In the genomic region with DNA sequence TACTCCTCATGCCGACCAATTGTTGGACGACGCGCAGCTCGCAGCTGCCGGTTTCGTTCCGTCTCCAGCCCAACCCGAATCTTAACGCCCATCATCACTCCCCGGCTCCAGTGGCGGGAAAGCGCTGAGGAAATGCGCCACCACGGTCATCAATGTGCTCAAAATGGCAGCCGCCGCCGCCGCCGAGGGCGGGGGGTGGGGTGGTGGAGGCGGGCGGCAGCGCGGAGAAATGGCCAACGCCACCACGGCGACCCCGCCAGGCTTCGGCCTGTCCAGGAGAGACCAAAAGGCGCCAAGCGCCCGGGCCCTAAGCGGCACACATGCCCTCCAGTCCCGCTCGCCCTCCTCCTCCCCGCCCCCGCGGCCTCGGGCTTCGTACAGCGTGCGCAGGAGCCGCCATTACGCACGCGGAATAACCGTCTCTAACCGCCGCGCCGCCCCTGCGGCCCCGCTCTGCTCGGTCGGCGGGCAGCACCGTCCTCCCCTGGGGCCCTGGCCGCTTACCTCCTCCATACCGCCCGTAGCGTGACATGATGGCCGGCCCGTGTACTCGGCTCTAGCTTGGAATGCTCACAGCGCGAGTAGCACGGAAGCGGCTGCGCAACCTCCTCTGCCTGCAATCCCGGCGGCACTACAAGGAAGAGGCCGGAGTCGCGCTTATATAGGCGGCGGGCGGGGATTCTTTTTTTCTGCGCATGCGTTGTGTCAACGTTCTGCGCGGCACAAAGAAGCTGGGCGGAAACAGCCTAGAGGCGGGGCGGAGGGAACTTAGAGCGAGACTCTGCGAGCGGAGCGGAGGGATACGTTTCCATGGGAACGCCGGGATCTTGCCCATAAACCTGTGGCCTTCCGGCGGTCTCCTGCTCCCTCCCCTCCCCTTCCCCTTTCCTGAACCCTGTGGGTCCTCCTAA, we compare ENCODE assay signal across 8 mouse cellular contexts. TPM values are rescaled to one million over a fixed set of nuclear protein-coding genes. Genes with fewer than 3 reads are reported as not detected.
DNase-seq lines count a peak whose midpoint lies in the region; ATAC-seq and TF ChIP-seq lines count a peak whose summit lies in the region.

TSS of gene Srsf7 (minus strand) at position 637 of the 911 bp plus-strand sequence.
TSS of gene Ttc39d (plus strand) at position 790 of the 911 bp plus-strand sequence.

- peaks cover 42% of the 10 kb centered on the region for H3K79me2 ChIP-seq in CH12.LX (replicated peaks; ENCODE audit: control insufficient read depth, extremely low read depth, insufficient read depth, poor library complexity, severe bottlenecking)

- dilution Hi-C loops in CH12.LX (cut with MboI; ENCODE audit: extremely low pct_ligation_motif_present, extremely low pct_unique_long_range_greater_than_20kb, low sequenced_read_pairs) = no loop called here

- TF ChIP-seq EP300 in CH12.LX (IDR thresholded peaks at IDR 0.05; ENCODE audit: low read length) = no peak

- peak within 1 kb of the TSS; percentile 93 for H3K9ac ChIP-seq in CH12.LX (ENCODE audit: insufficient read depth, low read depth)
- peak within 1 kb of the TSS; percentile 98 for H3K9ac ChIP-seq in forebrain, embryonic 11.5 days (ENCODE audit: low read length)
- H3K9ac ChIP-seq in heart, embryonic 16.5 days (ENCODE audit: low read length) = peak within 1 kb of the TSS; percentile 99
- peak within 1 kb of the TSS; percentile 93 for H3K9ac ChIP-seq in liver, embryonic 15.5 days
- H3K9ac ChIP-seq in neural tube, embryonic 12.5 days = peak within 1 kb of the TSS; percentile 91

- H3K4me3 ChIP-seq in CH12.LX (replicated peaks in 1 of 3; ENCODE audit: low read depth in 2 of 3, low read length in 2 of 3, poor library complexity in 1 of 3) = peak within 1 kb of the TSS; percentile 89 to 97 (median 96)
- H3K4me3 ChIP-seq in forebrain, embryonic 11.5 days (ENCODE audit: low read depth, low read length) = peak within 1 kb of the TSS; percentile 98
- peak within 1 kb of the TSS; percentile 84 for H3K4me3 ChIP-seq in heart, embryonic 16.5 days (ENCODE audit: low read length)
- peak within 1 kb of the TSS; percentile 97 for H3K4me3 ChIP-seq in liver, embryonic 15.5 days (replicated peaks)
- H3K4me3 ChIP-seq in neural tube, embryonic 12.5 days = peak within 1 kb of the TSS; percentile 81

- TF ChIP-seq RAD21 in CH12.LX (IDR thresholded peaks at IDR 0.05; ENCODE audit: low read depth, low read length) = no peak

- peak within 1 kb of the TSS; percentile 80 for H3K4me2 ChIP-seq in CH12.LX (ENCODE audit: insufficient read depth, low read depth, poor library complexity, severe bottlenecking)
- H3K4me2 ChIP-seq in forebrain, embryonic 11.5 days (ENCODE audit: low read depth, low read length, severe bottlenecking) = peak within 1 kb of the TSS; percentile 88
- H3K4me2 ChIP-seq in heart, embryonic 16.5 days (ENCODE audit: low read depth, low read length) = peak within 1 kb of the TSS; percentile 89
- H3K4me2 ChIP-seq in liver, embryonic 15.5 days = peak within 1 kb of the TSS; percentile 82
- peak within 1 kb of the TSS; percentile 92 for H3K4me2 ChIP-seq in neural tube, embryonic 12.5 days (replicated peaks)

- TF ChIP-seq CTCF in CH12.LX (conservative IDR thresholded peaks at IDR 0.05 in 1 of 2, IDR thresholded peaks at IDR 0.05 in 1 of 2; ENCODE audit: low read depth in 2 of 2, low read length in 2 of 2) = no peak

- DNase-seq in CH12.LX (ENCODE audit: extremely low read depth) = peak; percentile 98
- DNase-seq in c-Kit-positive CD71-positive TER-119-negative erythroid progenitor cells, embryonic 14.5 days (ENCODE audit: low read depth) = peak; percentile 96
- DNase-seq in forebrain, embryonic 11.5 days (ENCODE audit: low spot score) = peak; percentile 99
- peak; percentile 98 to 99 for DNase-seq in kidney, postnatal 36 days
- DNase-seq in telencephalon, adult 2 months (ENCODE audit: low read depth, low spot score) = peak; percentile 99

- in situ Hi-C loops in CH12.LX (cut with MboI; ENCODE audit: low pct_ligation_motif_present, low pct_unique_long_range_greater_than_20kb, low sequenced_read_pairs) = no loop called here

- no peaks in the 10 kb centered on the region for H3K27me3 ChIP-seq in CH12.LX (replicated peaks)
- H3K27me3 ChIP-seq in forebrain, embryonic 11.5 days (ENCODE audit: control insufficient read depth, insufficient read depth, low read length) = no peaks in the 10 kb centered on the region
- no peaks in the 10 kb centered on the region for H3K27me3 ChIP-seq in heart, embryonic 16.5 days (ENCODE audit: control insufficient read depth, insufficient read depth, low read length)
- H3K27me3 ChIP-seq in liver, embryonic 15.5 days = no peaks in the 10 kb centered on the region
- H3K27me3 ChIP-seq in neural tube, embryonic 12.5 days (replicated peaks) = no peaks in the 10 kb centered on the region

- H3K4me1 ChIP-seq in CH12.LX (ENCODE audit: control insufficient read depth in 1 of 2, insufficient read depth in 2 of 2) = peaks cover 3 to 28% of the 10 kb centered on the region in 2 experiments; a peak in 3 of 4 replicates
- H3K4me1 ChIP-seq in forebrain, embryonic 11.5 days (replicated peaks; ENCODE audit: control insufficient read depth, insufficient read depth, low read length) = peaks cover 4% of the 10 kb centered on the region; the same call in 1 of the 2 replicates
- peaks cover 10% of the 10 kb centered on the region for H3K4me1 ChIP-seq in heart, embryonic 16.5 days (ENCODE audit: control insufficient read depth, insufficient read depth, low read length)
- peaks cover 21% of the 10 kb centered on the region for H3K4me1 ChIP-seq in liver, embryonic 15.5 days (replicated peaks)
- H3K4me1 ChIP-seq in neural tube, embryonic 12.5 days = peaks cover 11% of the 10 kb centered on the region

- H3K36me3 ChIP-seq in CH12.LX (replicated peaks in 1 of 2; ENCODE audit: control insufficient read depth in 1 of 2, insufficient read depth in 1 of 2, low read length in 1 of 2) = peaks cover 23 to 36% of the 10 kb centered on the region in 2 experiments
- peaks cover 11% of the 10 kb centered on the region; the same call in 1 of the 2 replicates for H3K36me3 ChIP-seq in forebrain, embryonic 11.5 days (ENCODE audit: control insufficient read depth, insufficient read depth, low read length)
- peaks cover 24% of the 10 kb centered on the region for H3K36me3 ChIP-seq in heart, embryonic 16.5 days (ENCODE audit: control insufficient read depth, insufficient read depth)
- H3K36me3 ChIP-seq in liver, embryonic 15.5 days (replicated peaks) = peaks cover 33% of the 10 kb centered on the region
- peaks cover 30% of the 10 kb centered on the region for H3K36me3 ChIP-seq in neural tube, embryonic 12.5 days

- under 1% methylated on average over 85 of the region's 95 CpGs for WGBS in forebrain, embryonic 11.5 days
- WGBS in heart, embryonic 16.5 days = under 1% methylated on average over 91 of the region's 95 CpGs
- WGBS in liver, embryonic 15.5 days (ENCODE audit: insufficient replicate concordance) = under 1% methylated on average over 90 of the region's 95 CpGs
- WGBS in neural tube, embryonic 12.5 days = under 1% methylated on average over 92 of the region's 95 CpGs

- peak; percentile 100 for TF ChIP-seq POLR2A in CH12.LX (IDR thresholded peaks at IDR 0.05; ENCODE audit: low read depth, low read length)

- H3K9me3 ChIP-seq in CH12.LX (replicated peaks; ENCODE audit: low read length) = no peaks in the 10 kb centered on the region
- no peaks in the 10 kb centered on the region for H3K9me3 ChIP-seq in forebrain, embryonic 11.5 days (ENCODE audit: control insufficient read depth, low read length)
- no peaks in the 10 kb centered on the region for H3K9me3 ChIP-seq in heart, embryonic 16.5 days (replicated peaks; ENCODE audit: control insufficient read depth, low read length)
- H3K9me3 ChIP-seq in liver, embryonic 15.5 days (replicated peaks) = no peaks in the 10 kb centered on the region
- no peaks in the 10 kb centered on the region for H3K9me3 ChIP-seq in neural tube, embryonic 12.5 days

- ATAC-seq in forebrain, embryonic 11.5 days (replicated peaks; ENCODE audit: low FRiP score) = peak; percentile 92
- ATAC-seq in heart, embryonic 16.5 days (replicated peaks; ENCODE audit: extremely low read depth, insufficient read depth, low FRiP score) = peak; percentile 94
- peak; percentile 88 for ATAC-seq in liver, embryonic 15.5 days (ENCODE audit: insufficient read depth)
- ATAC-seq in neural tube, embryonic 12.5 days (ENCODE audit: low FRiP score, low read depth) = peak; percentile 93

- peak within 1 kb of the TSS; percentile 95 for H3K27ac ChIP-seq in CH12.LX (ENCODE audit: insufficient read depth, low read depth)
- peak within 1 kb of the TSS; percentile 98 for H3K27ac ChIP-seq in forebrain, embryonic 11.5 days (ENCODE audit: low read depth, low read length)
- H3K27ac ChIP-seq in heart, embryonic 16.5 days (ENCODE audit: low read length) = peak within 1 kb of the TSS; percentile 99
- peak within 1 kb of the TSS; percentile 97 for H3K27ac ChIP-seq in liver, embryonic 15.5 days (replicated peaks)
- peak within 1 kb of the TSS; percentile 94 for H3K27ac ChIP-seq in neural tube, embryonic 12.5 days

TF ChIP-seq in CH12.LX, 34 proteins besides CTCF, POLR2A, EP300 and RAD21:
- TF ChIP-seq UBTF (IDR thresholded peaks at IDR 0.05; ENCODE audit: low read depth, low read length) (peak; percentile 60; the same call in 1 of the 2 replicates), TBP (conservative IDR thresholded peaks at IDR 0.05; ENCODE audit: low read depth, low read length) (peak; percentile 97), MYC (IDR thresholded peaks at IDR 0.05; ENCODE audit: low read depth, low read length) (no peak), BHLHE40 (IDR thresholded peaks at IDR 0.05; ENCODE audit: low read depth, low read length) (no peak)

RNA-seq across cellular contexts. Expression of gene Srsf7, which starts in this region (rescaled TPM):
- total RNA-seq in CH12.LX (2012; rRNA removed) (268 and 366 TPM in 2 replicates), CH12.LX (2014; rRNA removed) (442 and 482 TPM in 2 replicates)
- polyA plus RNA-seq in CH12.LX (2012; ENCODE audit: insufficient read length, low read depth) = 383 and 398 TPM in 2 replicates
- 841 and 893 TPM in 2 replicates for polyA plus RNA-seq in forebrain, embryonic 11.5 days (2014; fragmentation: Nextera tagmentation; extraction: Ambion mirVana)
- polyA plus RNA-seq in heart, embryonic 16.5 days (2015; fragmentation: Nextera tagmentation; extraction: Ambion mirVana) = 291 and 311 TPM in 2 replicates
- polyA plus RNA-seq in liver, embryonic 15.5 days (2015; fragmentation: Nextera tagmentation; extraction: Ambion mirVana) = 199 and 220 TPM in 2 replicates
- polyA plus RNA-seq in neural tube, embryonic 12.5 days (2016; fragmentation: Nextera tagmentation; extraction: Ambion mirVana) = 600 and 615 TPM in 2 replicates

RNA-seq across cellular contexts. Expression of gene Ttc39d, which starts in this region (rescaled TPM):
- 0.13 TPM in 1 of 2 replicates, not detected in the other for total RNA-seq in CH12.LX (2012; rRNA removed)
- total RNA-seq in CH12.LX (2014; rRNA removed) = not detected in 2 replicates
- not detected in 2 replicates for polyA plus RNA-seq in CH12.LX (2012; ENCODE audit: insufficient read length, low read depth)
- polyA plus RNA-seq in forebrain, embryonic 11.5 days (2014; fragmentation: Nextera tagmentation; extraction: Ambion mirVana) = 0.07 TPM in 1 of 2 replicates, not detected in the other
- 0.25 TPM in 1 of 2 replicates, not detected in the other for polyA plus RNA-seq in heart, embryonic 16.5 days (2015; fragmentation: Nextera tagmentation; extraction: Ambion mirVana)
- polyA plus RNA-seq in liver, embryonic 15.5 days (2015; fragmentation: Nextera tagmentation; extraction: Ambion mirVana) = not detected in 2 replicates
- polyA plus RNA-seq in neural tube, embryonic 12.5 days (2016; fragmentation: Nextera tagmentation; extraction: Ambion mirVana) = 0.26 TPM in 1 of 2 replicates, not detected in the other

Comparison
In these comparisons a context has a peak if more than half of its experiments do, and no peak if none do; other contexts are left out.
1. Peak in every context shown above with its lines: DNase-seq, ATAC-seq, H3K4me3 ChIP-seq and H3K27ac ChIP-seq.